Mouse (Mus musculus): ENCODE measurements around the gene Slco4a1.

Slco4a1 gene

DNA sequence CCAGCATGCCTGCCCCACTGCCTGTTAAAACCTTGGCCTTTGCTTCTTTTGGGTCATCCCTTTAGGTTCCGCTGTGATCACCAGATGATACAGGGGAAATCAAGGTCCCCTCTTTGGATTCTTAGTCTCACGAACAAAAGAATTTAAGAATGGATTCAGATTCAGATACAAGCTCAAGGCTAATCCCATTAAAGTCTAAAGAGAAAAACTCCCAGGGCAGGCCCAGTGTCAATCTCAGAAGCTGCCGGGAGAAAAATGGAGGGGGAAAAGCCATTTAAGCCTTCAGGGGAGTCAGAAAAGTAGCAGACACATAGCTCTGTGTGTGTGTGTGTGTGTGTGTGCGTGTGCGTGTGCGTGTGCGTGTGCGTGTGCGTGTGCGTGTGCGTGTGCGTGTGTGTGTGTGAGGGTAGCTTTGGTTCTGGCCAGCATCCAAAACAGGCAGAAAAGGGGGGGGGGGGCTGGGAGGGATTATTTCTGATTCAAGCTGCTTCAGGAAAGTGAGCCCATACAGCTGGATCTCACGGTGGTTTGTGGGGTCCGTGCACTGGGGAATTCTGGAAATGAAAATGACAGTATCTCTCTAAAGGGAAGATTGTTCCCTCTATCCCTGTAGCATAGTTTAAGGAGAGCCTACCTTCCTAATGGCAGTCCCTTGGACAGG lies 52.5 kb downstream of the Slco4a1 start:
- no peak for DNase-seq (ENCODE audit: low spot score in 2 of 2)

DNA sequence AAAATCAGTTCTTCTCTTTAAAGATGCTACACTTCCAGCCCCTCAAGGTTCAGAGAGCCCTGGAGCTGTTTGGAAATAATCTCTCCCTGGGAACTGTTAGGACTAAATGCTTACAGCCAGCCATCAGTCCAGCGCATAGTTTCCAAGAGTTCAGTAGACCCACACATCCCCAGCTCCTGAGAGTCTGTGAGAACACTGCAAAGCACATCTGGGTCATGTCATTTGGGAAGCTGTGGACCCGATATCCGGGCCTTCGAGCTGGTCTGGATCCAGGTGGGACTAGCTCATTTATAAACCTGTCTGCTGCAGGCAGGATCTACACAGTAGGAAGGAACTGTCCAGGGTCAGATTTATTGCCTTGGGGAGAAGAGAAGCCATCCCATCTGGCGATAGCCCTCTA lies 54.8 kb downstream of the Slco4a1 start:
- DNase-seq (ENCODE audit: low spot score in 2 of 2), result no peak

DNA sequence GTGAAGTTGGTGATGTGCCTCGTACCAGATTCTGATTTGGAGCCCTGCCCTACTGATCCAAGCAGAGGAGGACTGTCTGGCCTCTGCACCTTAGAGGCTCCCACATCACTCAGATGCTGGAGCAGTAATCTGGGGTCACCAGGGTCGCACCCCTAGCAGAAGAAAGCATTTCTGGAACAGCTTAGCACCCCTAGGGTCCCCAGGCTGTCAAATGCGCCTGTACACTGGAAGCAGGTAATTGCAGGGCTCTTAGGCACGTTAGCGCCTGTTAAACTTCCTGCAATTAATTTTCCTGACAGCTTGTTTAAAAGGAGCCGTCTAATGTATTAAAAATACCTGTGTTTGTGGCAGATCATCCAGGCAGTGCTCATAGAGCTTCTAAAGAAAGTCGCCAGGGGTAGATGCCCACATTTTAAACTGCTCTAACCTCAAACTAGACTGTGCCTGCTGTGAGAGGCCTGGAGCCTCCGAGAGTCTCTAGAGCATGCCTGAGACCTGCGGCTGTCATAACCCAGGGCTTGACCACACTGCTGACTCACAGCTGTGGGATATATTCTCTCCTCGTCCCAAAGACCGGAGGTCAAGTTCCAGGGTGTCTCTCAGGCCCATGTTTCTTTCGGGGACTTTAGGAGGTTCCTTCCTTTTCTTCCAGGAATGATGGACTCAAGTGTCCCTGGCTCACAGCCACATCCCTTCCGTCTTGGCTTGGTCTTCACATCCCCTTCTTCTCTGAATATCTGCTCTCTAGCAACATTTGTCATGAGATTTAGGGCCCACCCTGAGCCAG lies 56.0 kb downstream of the Slco4a1 start:
- DNase-seq (ENCODE audit: low spot score in 2 of 2), result no peak

GRCm38 (mm10) chr2:180513019-180513418 lies 57.0 kb downstream of the Slco4a1 start:
- DNase-seq (ENCODE audit: low spot score in 2 of 2), result no peak

DNA sequence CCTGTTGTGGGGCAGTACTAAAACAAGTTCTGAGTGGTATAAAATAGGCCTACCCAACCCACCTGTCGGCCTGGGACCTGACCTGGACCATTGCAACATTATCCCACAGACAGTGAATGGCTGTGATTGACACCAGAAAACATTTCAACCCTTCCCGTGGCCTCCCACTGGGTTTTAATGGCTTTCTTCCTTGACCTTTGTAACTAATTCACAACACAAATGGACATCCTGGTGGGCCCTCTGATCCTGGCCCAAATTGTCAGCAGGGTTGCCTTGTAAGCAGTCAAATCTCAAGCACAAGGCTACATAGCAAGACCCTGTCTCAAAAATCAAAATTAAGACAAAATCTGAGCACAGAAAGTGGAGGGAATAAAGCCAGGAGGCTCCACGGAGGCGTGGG lies 57.8 kb downstream of the Slco4a1 start:
- DNase-seq (ENCODE audit: low spot score in 2 of 2), result no peak

GRCm38 (mm10) chr2:180521437-180522221 lies 65.6 kb downstream of the Slco4a1 start:
- DNase-seq (ENCODE audit: low spot score in 2 of 2), result no peak

DNA sequence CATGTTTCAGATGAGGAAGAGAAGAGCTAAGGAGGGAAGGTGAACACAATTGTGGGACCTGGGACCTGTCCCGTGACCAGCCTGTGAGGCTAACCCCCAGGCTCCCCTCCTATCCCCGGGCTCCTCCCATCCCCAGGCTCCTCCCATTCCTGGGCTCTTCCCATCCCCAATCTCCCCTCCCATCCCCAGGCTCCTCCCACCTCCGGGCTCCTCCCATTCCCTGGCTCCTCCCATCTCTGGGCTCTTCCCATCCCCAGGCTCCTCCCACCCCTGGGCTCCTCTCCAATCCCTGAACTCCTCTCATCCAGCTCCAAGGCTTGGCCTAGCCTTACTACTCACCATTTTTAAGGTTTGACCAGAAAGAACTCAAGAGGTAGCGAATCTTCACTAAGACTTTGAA lies 66.8 kb downstream of the Slco4a1 start:
- no peak for DNase-seq (ENCODE audit: low spot score in 2 of 2)

Data from spleen, postnatal 14 days (tissue).